Mouse (Mus musculus): ENCODE measurements at regions not wholly inside any gene's neighbourhood (a gene's known extent, or its start where the extent isn't known, plus 50 kb on each side); places are given as distances from the start of the nearest gene placed in this dataset.
A peak's percentile ranks its signal among the peaks of the same experiment; 100 is the strongest.

- DNase-seq: no peak
Observed at GRCm38 (mm10) chr3:148136791-148137251, 853.5 kb downstream of the Adgrl2 start.

- DNase-seq: no peak
Observed at GRCm38 (mm10) chr3:148134646-148135045, 855.7 kb downstream of the Adgrl2 start.

- no peak for DNase-seq
Observed at GRCm38 (mm10) chr3:148115576-148115975, 874.8 kb downstream of the Adgrl2 start.

GRCm38 (mm10) chr3:148112204-148112603 is 878.2 kb downstream of the Adgrl2 start:
- DNase-seq: no peak

GRCm38 (mm10) chr3:148107031-148107430 is 883.3 kb downstream of the Adgrl2 start:
- DNase-seq: no peak

- no peak for DNase-seq
Observed at GRCm38 (mm10) chr3:148093930-148094329, 896.4 kb downstream of the Adgrl2 start.

GRCm38 (mm10) chr3:148075841-148076240 is 914.5 kb downstream of the Adgrl2 start:
- no peak for DNase-seq

- no peak for DNase-seq
Observed at GRCm38 (mm10) chr3:148066701-148067100, 923.7 kb downstream of the Adgrl2 start.

- DNase-seq: peak; percentile 33
Observed at GRCm38 (mm10) chr3:148056074-148056473, 934.3 kb downstream of the Adgrl2 start.

- no peak for DNase-seq
Observed at GRCm38 (mm10) chr3:148052516-148052915, 937.8 kb downstream of the Adgrl2 start.

GRCm38 (mm10) chr3:148048247-148048646 is 942.1 kb downstream of the Adgrl2 start:
- no peak for DNase-seq

- no peak for DNase-seq
Observed at GRCm38 (mm10) chr3:148032532-148032931, 957.8 kb downstream of the Adgrl2 start.

GRCm38 (mm10) chr3:148005831-148006230 is 984.5 kb downstream of the Adgrl2 start:
- no peak for DNase-seq

- DNase-seq: no peak
Observed at GRCm38 (mm10) chr3:148004006-148004405, 986.3 kb downstream of the Adgrl2 start.

GRCm38 (mm10) chr3:147999330-147999953 is 990.9 kb downstream of the Adgrl2 start:
- peak; percentile 7 for DNase-seq

- no peak for DNase-seq
Observed at GRCm38 (mm10) chr3:147991738-147992137, 998.6 kb downstream of the Adgrl2 start.

GRCm38 (mm10) chr3:147990831-147991230 is 999.5 kb downstream of the Adgrl2 start:
- no peak for DNase-seq

- DNase-seq: no peak
Observed at GRCm38 (mm10) chr3:147982831-147983230, 1007.5 kb downstream of the Adgrl2 start.

- DNase-seq: no peak
Observed at GRCm38 (mm10) chr3:147981621-147982020, 1008.7 kb downstream of the Adgrl2 start.

GRCm38 (mm10) chr3:147976579-147976978 is 1013.8 kb downstream of the Adgrl2 start:
- DNase-seq: no peak

GRCm38 (mm10) chr3:147976069-147976468 is 1014.3 kb downstream of the Adgrl2 start:
- DNase-seq: no peak

GRCm38 (mm10) chr3:147975500-147975899 is 1014.9 kb downstream of the Adgrl2 start:
- DNase-seq: no peak

- DNase-seq: no peak
Observed at GRCm38 (mm10) chr3:147974515-147974914, 1015.8 kb downstream of the Adgrl2 start.

GRCm38 (mm10) chr3:147968271-147968670 is 1022.1 kb downstream of the Adgrl2 start:
- DNase-seq: no peak

- DNase-seq: no peak
Observed at GRCm38 (mm10) chr3:147967866-147968265, 1022.5 kb downstream of the Adgrl2 start.

Measured in heart, postnatal 4 days (tissue).